Mouse (Mus musculus): ENCODE results near the gene Gm10310.
"Not testable (repeated sequence)": the region's sequence is repeated elsewhere in the genome, so short reads cannot be mapped to it uniquely, and the experiment has no call there.

Gene Gm10310

GRCm38 (mm10) chr10:129984962-129985361 is at the start of gene Gm10310:
Gene Gm10310, minus strand, starts transcription at chr10:129985062.
- DNase-seq (ENCODE audit: low spot score in 2 of 2), result not testable (repeated sequence)

GRCm38 (mm10) chr10:130030048-130030447 is 45.2 kb upstream of the Gm10310 start, which contains the start of gene Olfr821:
Gene Olfr821, plus strand, starts transcription at chr10:130030348.
- DNase-seq (ENCODE audit: low spot score in 2 of 2), result no peak

GRCm38 (mm10) chr10:130012321-130012720 is 27.5 kb upstream of the Gm10310 start, which contains the start of gene Olfr820:
Gene Olfr820, plus strand, starts transcription at chr10:130012621.
- no peak for DNase-seq (ENCODE audit: low spot score in 2 of 2)

- DNase-seq (ENCODE audit: low spot score in 2 of 2), result not testable (repeated sequence)
Measured at GRCm38 (mm10) chr10:130005366-130005765, 20.5 kb upstream of the Gm10310 start.

GRCm38 (mm10) chr10:130004104-130004503 is 19.2 kb upstream of the Gm10310 start:
- not testable (repeated sequence) for DNase-seq (ENCODE audit: low spot score in 2 of 2)

- DNase-seq (ENCODE audit: low spot score in 2 of 2), result not testable (repeated sequence)
Measured at GRCm38 (mm10) chr10:129981867-129982266, 3.0 kb downstream of the Gm10310 start.

GRCm38 (mm10) chr10:129976040-129976439 is 8.8 kb downstream of the Gm10310 start, which contains the start of gene Olfr247:
Gene Olfr247, minus strand, starts transcription at chr10:129976140.
- DNase-seq (ENCODE audit: low spot score in 2 of 2), result not testable (repeated sequence)

GRCm38 (mm10) chr10:129972994-129973393 is 11.9 kb downstream of the Gm10310 start:
- DNase-seq (ENCODE audit: low spot score in 2 of 2), result not testable (repeated sequence)

GRCm38 (mm10) chr10:129967166-129967565 is 17.7 kb downstream of the Gm10310 start, which contains the start of gene Olfr819:
Gene Olfr819, minus strand, starts transcription at chr10:129967266.
- DNase-seq (ENCODE audit: low spot score in 2 of 2), result not testable (repeated sequence)

GRCm38 (mm10) chr10:129966232-129966631 is 18.6 kb downstream of the Gm10310 start:
- not testable (repeated sequence) for DNase-seq (ENCODE audit: low spot score in 2 of 2)

- DNase-seq (ENCODE audit: low spot score in 2 of 2), result no peak
Measured at GRCm38 (mm10) chr10:129949000-129949399, 35.9 kb downstream of the Gm10310 start, which contains the start of gene Olfr818. Gene Olfr818, minus strand, starts transcription at chr10:129949100.

All from left cerebral cortex, adult 9 months (tissue).